Mouse (Mus musculus) MEL (cell line): ENCODE measurements around the gene Cryba1.

Experiments used
- CTCF ChIP-seq, 3 experiments: IDR thresholded peaks in 2 of 3; conservative IDR thresholded peaks in 1 of 3; 2 replicates each; pipeline ENCODE4 v1.5.1; 2011 to 2012; ENCODE audit warnings: low read length in 3 of 3, low read depth in 2 of 3, mild to moderate bottlenecking in 2 of 3, improper control_type of control experiment in 1 of 3, inconsistent platforms in 1 of 3, mixed read lengths in 1 of 3, moderate library complexity in 1 of 3; ENCODE audit not compliant: control insufficient read depth in 1 of 3, insufficient read depth in 1 of 3, poor library complexity in 1 of 3, severe bottlenecking in 1 of 3
- MAZ ChIP-seq: IDR thresholded peaks from 2 replicates; pipeline ENCODE4 v1.6.1; 2012; ENCODE audit warnings: low read depth, mild to moderate bottlenecking, inconsistent platforms, low read length, improper control_type of control experiment
- POLR2A ChIP-seq, 2 experiments: IDR thresholded peaks; 2 replicates each; pipeline ENCODE4 v1.6.1; 2011 to 2012; ENCODE audit warnings: low read length in 2 of 2, mild to moderate bottlenecking in 2 of 2, control low read depth in 1 of 2, improper control_type of control experiment in 1 of 2, low read depth in 1 of 2, moderate library complexity in 1 of 2; ENCODE audit not compliant: control insufficient read depth in 1 of 2, insufficient read depth in 1 of 2, poor library complexity in 1 of 2
- USF2 ChIP-seq, 2 experiments: IDR thresholded peaks; 2 replicates each; pipeline ENCODE4 v1.6.1; 2011 to 2012; ENCODE audit warnings: improper control_type of control experiment in 2 of 2, low read length in 2 of 2, borderline replicate concordance in 1 of 2, inconsistent platforms in 1 of 2, low read depth in 1 of 2, mild to moderate bottlenecking in 1 of 2; ENCODE audit not compliant: insufficient read depth in 1 of 2

- no peak for TF ChIP-seq POLR2A (IDR thresholded peaks at IDR 0.05; ENCODE audit: control insufficient read depth in 1 of 2, insufficient read depth in 1 of 2, low read depth in 1 of 2, low read length in 2 of 2, poor library complexity in 1 of 2)
- no peak for TF ChIP-seq CTCF (IDR thresholded peaks at IDR 0.05 in 2 of 3, conservative IDR thresholded peaks at IDR 0.05 in 1 of 3; ENCODE audit: control insufficient read depth in 1 of 3, insufficient read depth in 1 of 3, low read depth in 2 of 3, low read length in 3 of 3, poor library complexity in 1 of 3, severe bottlenecking in 1 of 3)
- no peak for TF ChIP-seq MAZ
- no peak for TF ChIP-seq USF2 (IDR thresholded peaks at IDR 0.05; ENCODE audit: borderline replicate concordance in 1 of 2, insufficient read depth in 1 of 2, low read depth in 1 of 2, low read length in 2 of 2)
Observed at GRCm38 (mm10) chr11:77728587-77728986, 3.5 kb upstream of the Cryba1 start.
